Mouse (Mus musculus): Measurements from ENCODE around the gene Rps2. TPM values are rescaled to one million over a fixed set of nuclear protein-coding genes. Genes with fewer than 3 reads are reported as not detected.

The Rps2 gene
- total RNA-seq, 2 experiments from 2014 or later: 494 to 506 TPM

GRCm38 (mm10) chr17:24765016-24765905 lies 47.3 kb downstream of the Rps2 start:
- DNase-seq (ENCODE audit: low spot score in 2 of 2): no peak

GRCm38 (mm10) chr17:24766266-24766875 lies 48.5 kb downstream of the Rps2 start:
- no peak for DNase-seq (ENCODE audit: low spot score in 2 of 2)

DNA sequence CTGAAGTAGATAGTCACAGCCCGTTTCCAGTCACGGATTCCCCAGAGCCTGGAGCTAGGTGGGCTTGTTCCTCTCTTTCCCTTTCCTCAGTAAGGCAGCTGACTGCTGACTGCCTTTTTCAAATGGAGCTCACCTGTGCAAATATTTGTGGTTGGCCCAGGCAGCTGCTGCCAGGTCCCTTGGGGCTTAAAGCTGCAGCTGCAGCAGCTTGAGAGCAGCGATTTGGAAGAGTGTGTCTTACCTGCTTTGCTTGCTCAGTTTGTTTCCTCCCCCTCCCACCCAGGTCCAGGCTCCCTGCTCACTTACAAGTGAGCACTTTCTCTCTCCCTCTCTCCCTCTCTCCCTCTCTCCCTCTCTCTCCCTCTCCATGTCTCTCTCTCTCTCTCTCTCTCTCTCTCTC lies 51.2 kb downstream of the Rps2 start:
- DNase-seq (ENCODE audit: low spot score in 2 of 2): no peak

Other genes starting within 250 kb of the Rps2 start
- gene E4f1, start 247.8 kb upstream of the Rps2 start, total RNA-seq (2021): 10 to 100 TPM; 27.8 to 32.3 TPM
- gene Pgp, start 247.7 kb upstream of the Rps2 start, total RNA-seq (2021): 10 to 100 TPM; 71.8 to 73.5 TPM
- 1 to 10 TPM; 1.0 to 2.1 TPM for gene Bricd5, start 244.2 kb upstream of the Rps2 start, total RNA-seq (2021)
- 10 to 100 TPM; 30.7 to 32.1 TPM for gene Mlst8, start 239.0 kb upstream of the Rps2 start, total RNA-seq (2021)
- gene Caskin1, start 229.5 kb upstream of the Rps2 start, total RNA-seq (2021): 100 to 1,000 TPM; 155 to 161 TPM
- gene Traf7, start 190.2 kb upstream of the Rps2 start, total RNA-seq (2021): 10 to 100 TPM; 93.6 to 96.0 TPM
- gene Rab26, start 183.9 kb upstream of the Rps2 start, total RNA-seq (2021): 10 to 100 TPM; 60.1 to 69.3 TPM
- 10 to 100 TPM; 71.1 to 85.9 TPM for gene Pkd1, start 168.3 kb upstream of the Rps2 start, total RNA-seq (2021)
- 100 to 1,000 TPM; 160 to 162 TPM for gene Tsc2, start 85.5 kb upstream of the Rps2 start, total RNA-seq (2021)
- gene Nthl1, start 85.4 kb upstream of the Rps2 start, total RNA-seq (2021): 1 to 10 TPM; 3.9 to 5.3 TPM
- 10 to 100 TPM; 47.9 to 52.4 TPM for gene Slc9a3r2, start 67.8 kb upstream of the Rps2 start, total RNA-seq (2021)
- gene Npw, start 59.7 kb upstream of the Rps2 start, total RNA-seq (2021): 1 to 10 TPM; 3.7 to 3.9 TPM
- gene Zfp598, start 48.4 kb upstream of the Rps2 start, total RNA-seq (2021): 10 to 100 TPM; 36.5 to 40.7 TPM
- gene Syngr3, start 28.2 kb upstream of the Rps2 start, total RNA-seq (2021): 100 to 1,000 TPM; 197 to 204 TPM
- 10 to 100 TPM; 18.5 to 19.8 TPM for gene Gfer, start 22.0 kb upstream of the Rps2 start, total RNA-seq (2021)
- 1 to 10 TPM; 2.7 to 4.4 TPM for gene Noxo1, start 21.9 kb upstream of the Rps2 start, total RNA-seq (2021)
- 10 to 100 TPM; 28.5 to 29.1 TPM for gene Tbl3, start 10.5 kb upstream of the Rps2 start, total RNA-seq (2021)
- not detected for gene Rnf151, start 53 bp upstream of the Rps2 start, total RNA-seq (2021)
- gene Ndufb10, start 6.4 kb downstream of the Rps2 start, total RNA-seq (2021): 100 to 1,000 TPM; 186 to 200 TPM
- gene Rpl3l, start 9.7 kb downstream of the Rps2 start, total RNA-seq (2021): 1 to 10 TPM in 1 of 2 experiments, under 1 TPM in 1; 0.79 to 1.0 TPM
- 10 to 100 TPM; 44.4 to 51.2 TPM for gene Msrb1, start 18.5 kb downstream of the Rps2 start, total RNA-seq (2021)
- gene Hs3st6, start 34.9 kb downstream of the Rps2 start, total RNA-seq (2021): not detected
- not detected for gene Meiob, start 86.2 kb downstream of the Rps2 start, total RNA-seq (2021)
- 100 to 1,000 TPM; 107 to 112 TPM for gene Hagh, start 122.0 kb downstream of the Rps2 start, total RNA-seq (2021)
- gene Fahd1, start 132.2 kb downstream of the Rps2 start, total RNA-seq (2021): 10 to 100 TPM; 18.1 to 18.2 TPM
- not detected for gene Igfals, start 147.9 kb downstream of the Rps2 start, total RNA-seq (2021)
- gene Nubp2, start 168.2 kb downstream of the Rps2 start, total RNA-seq (2021): 10 to 100 TPM; 37.7 to 43.4 TPM
- gene Spsb3, start 168.5 kb downstream of the Rps2 start, total RNA-seq (2021): 10 to 100 TPM; 40.9 to 41.2 TPM
- gene Eme2, start 177.0 kb downstream of the Rps2 start, total RNA-seq (2021): 10 to 100 TPM; 66.9 to 83.2 TPM
- 10 to 100 TPM; 73.0 to 76.3 TPM for gene Mrps34, start 177.0 kb downstream of the Rps2 start, total RNA-seq (2021)
- 10 to 100 TPM; 48.6 to 53.8 TPM for gene Nme3, start 178.4 kb downstream of the Rps2 start, total RNA-seq (2021)
- gene Mapk8ip3, start 218.9 kb downstream of the Rps2 start, total RNA-seq (2021): 100 to 1,000 TPM; 312 to 326 TPM
- gene Jpt2, start 242.6 kb downstream of the Rps2 start, total RNA-seq (2021): 10 to 100 TPM; 11.2 TPM

Data from layer of hippocampus, postnatal 14 days (tissue).